Mouse (Mus musculus): ENCODE results near the gene Unc5b. TPM values are rescaled to one million over a fixed set of nuclear protein-coding genes. Genes with fewer than 3 reads are reported as not detected.

The Unc5b gene
- polyA plus RNA-seq, 1 experiment from 2014 or later, result 6.1 TPM

DNA sequence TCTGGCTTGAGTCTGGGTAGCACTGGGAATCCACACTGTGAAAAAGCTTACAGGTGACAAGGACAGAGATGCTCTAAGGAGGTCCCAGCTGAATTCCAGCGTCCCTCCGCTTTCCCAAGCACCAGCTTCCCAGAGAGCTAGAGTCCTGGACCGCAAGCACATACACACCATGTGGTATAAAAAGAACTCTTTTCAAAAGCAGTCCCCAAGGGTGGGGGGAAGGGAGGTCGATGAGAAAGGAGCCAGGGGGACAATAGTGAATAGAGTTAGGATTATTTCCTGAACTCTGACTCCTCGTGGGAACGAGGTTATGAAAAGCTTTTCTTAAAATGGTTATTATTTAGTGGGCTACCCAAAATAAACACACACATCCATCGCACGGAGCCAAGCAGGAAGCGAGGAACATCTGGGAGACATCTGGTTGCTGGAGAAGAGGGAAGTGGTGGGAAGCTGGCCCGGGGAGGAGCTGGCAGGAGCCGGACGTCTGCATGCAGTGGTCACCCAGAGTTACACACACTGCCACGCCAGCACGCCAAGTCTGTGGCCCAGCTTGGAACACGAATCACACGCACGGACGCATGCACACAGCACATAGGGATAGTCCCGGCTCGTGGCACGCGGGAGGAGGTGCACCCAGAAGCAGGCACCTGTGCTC lies 23.7 kb downstream of the Unc5b start:
- peaks cover 74% of the 10 kb centered on the region for H3K4me1 ChIP-seq
- no peaks in the 10 kb centered on the region for H3K36me3 ChIP-seq
- WGBS, result 9% methylated on average over 22 of the region's 22 CpGs
- peak overlapping the region; percentile 19 for H3K4me3 ChIP-seq
- peak overlapping the region; percentile 78 for H3K27ac ChIP-seq
- peak; percentile 29; the same call in 1 of the 2 replicates for ATAC-seq (ENCODE audit: insufficient number of reproducible peaks, insufficient read depth, low FRiP score, low TSS enrichment, low read depth)
- peak overlapping the region; percentile 46; the same call in 1 of the 2 replicates for H3K9ac ChIP-seq
- peak overlapping the region; percentile 42 for H3K4me2 ChIP-seq
- H3K9me3 ChIP-seq, result no peaks in the 10 kb centered on the region
- no peaks in the 10 kb centered on the region for H3K27me3 ChIP-seq

DNA sequence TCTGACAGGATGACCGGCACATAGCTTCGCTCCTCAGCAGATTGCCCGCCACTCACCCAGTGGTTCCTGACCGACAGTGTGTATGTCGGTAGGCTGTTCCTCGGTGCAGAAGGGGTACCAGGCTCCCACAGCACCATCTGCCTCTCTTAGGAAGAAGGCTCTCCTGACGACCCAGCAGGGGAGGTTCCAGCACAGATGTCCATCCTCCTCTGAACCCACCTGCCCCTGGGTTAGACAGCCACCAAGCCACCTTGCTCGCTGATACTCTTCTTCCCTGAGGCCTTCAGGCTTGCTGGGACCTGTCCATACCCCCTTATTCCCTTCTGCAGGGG lies 25.2 kb downstream of the Unc5b start:
- H3K27me3 ChIP-seq, result no peaks in the 10 kb centered on the region
- 65% methylated on average over 8 of the region's 8 CpGs for WGBS
- no peak overlapping the region for H3K9ac ChIP-seq
- peaks cover 67% of the 10 kb centered on the region for H3K4me1 ChIP-seq
- no peaks in the 10 kb centered on the region for H3K9me3 ChIP-seq
- H3K36me3 ChIP-seq, result no peaks in the 10 kb centered on the region
- H3K27ac ChIP-seq, result no peak overlapping the region
- ATAC-seq (ENCODE audit: insufficient number of reproducible peaks, insufficient read depth, low FRiP score, low TSS enrichment, low read depth), result no peak
- H3K4me2 ChIP-seq, result no peak overlapping the region
- H3K4me3 ChIP-seq, result no peak overlapping the region

DNA sequence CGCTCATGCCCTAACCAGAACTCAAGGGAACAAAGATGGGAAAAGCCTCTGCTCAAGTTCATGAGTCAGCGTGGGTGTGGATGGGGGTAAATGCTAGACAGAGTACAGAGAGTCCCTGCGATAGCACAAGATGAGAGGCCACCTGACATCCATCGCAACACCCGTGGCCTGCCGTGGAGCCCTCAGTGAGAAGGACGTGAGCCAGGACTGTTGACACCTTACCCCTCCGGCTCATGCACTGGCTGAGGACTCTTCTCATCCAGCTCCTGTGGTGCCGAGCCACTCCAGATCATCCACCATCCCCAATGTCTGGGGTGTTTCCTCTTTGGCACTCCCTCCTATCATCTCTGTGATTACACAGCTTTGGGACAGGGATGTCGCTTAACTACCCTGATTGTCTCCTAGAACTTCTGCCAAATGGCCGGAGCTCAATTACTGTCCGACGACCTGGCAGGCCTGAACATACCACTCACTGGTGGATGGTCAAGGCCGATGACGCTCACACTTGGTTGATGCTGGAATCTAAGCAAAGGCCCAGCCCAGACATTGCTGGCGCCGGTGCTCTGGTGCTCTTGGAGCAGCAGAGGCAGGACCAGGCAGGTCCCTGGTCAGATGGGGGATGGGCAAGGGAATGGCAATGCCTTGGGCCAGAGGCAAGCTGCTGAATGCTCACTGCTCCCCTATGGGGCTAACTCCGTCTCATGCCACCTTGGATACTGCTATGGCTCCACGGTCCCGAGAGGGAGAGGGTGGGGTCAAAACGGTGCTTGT lies 25.8 kb downstream of the Unc5b start:
- ATAC-seq (ENCODE audit: insufficient number of reproducible peaks, insufficient read depth, low FRiP score, low TSS enrichment, low read depth), result no peak
- H3K9me3 ChIP-seq, result no peaks in the 10 kb centered on the region
- no peaks in the 10 kb centered on the region for H3K27me3 ChIP-seq
- H3K4me2 ChIP-seq, result no peak overlapping the region
- no peaks in the 10 kb centered on the region for H3K36me3 ChIP-seq
- H3K4me3 ChIP-seq, result no peak overlapping the region
- no peak overlapping the region for H3K27ac ChIP-seq
- peaks cover 69% of the 10 kb centered on the region for H3K4me1 ChIP-seq
- WGBS, result 70% methylated on average over 21 of the region's 21 CpGs
- H3K9ac ChIP-seq, result no peak overlapping the region

DNA sequence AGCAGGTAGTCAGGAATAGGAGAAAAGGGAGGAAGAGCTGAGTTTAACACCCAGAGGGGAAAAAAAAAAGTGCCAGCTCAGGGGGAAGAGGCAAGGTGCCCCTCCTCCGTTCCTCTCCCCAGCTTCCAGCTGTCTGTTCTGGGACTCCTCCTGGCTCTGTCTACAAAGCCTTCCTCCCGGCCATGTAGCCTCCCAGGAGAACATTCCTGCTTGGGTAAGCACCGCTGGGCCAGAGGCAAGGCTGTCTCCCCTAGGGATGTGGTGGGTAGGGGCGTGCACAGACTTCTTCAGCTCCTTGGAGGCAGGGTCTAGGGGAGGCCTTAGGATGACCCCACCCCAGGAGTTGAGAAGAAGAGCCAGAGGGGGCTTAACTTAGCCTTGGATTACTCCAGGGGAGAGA lies 26.5 kb downstream of the Unc5b start:
- Histone ChIP-seq H3K4me2 (no peak overlapping the region), H3K27me3 (no peaks in the 10 kb centered on the region), H3K27ac (peak overlapping the region; percentile 23; the same call in 1 of the 2 replicates), H3K9ac (no peak overlapping the region), H3K36me3 (no peaks in the 10 kb centered on the region), H3K4me3 (no peak overlapping the region), H3K9me3 (no peaks in the 10 kb centered on the region), H3K4me1 (peaks cover 76% of the 10 kb centered on the region)
- no peak for ATAC-seq (ENCODE audit: insufficient number of reproducible peaks, insufficient read depth, low FRiP score, low TSS enrichment, low read depth)
- 18% methylated on average over 4 of the region's 4 CpGs for WGBS

DNA sequence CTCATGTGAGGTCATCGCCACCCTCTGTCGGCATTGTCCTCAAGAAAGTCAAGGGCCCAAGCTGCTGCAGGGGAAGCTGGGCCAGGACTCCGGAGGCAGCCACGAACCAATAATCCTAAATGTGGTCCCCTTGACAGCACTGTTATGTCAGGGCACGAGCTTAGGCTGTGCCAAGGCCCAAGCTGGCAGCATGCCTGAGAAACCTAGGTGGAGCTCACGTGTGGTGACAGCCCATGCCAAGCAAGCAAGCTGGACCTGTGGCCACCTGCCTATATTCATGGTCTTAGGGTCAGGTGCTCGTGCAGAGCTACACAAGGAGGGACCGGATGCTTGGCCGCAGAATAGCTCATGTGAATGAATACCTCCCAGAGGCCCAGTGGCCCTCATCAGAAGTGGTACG lies 27.4 kb downstream of the Unc5b start:
- H3K36me3 ChIP-seq, result no peaks in the 10 kb centered on the region
- H3K9me3 ChIP-seq, result no peaks in the 10 kb centered on the region
- H3K27ac ChIP-seq, result 0 out of 2 replicates have a peak overlapping the region, but pooled peaks have one; percentile 16
- H3K4me3 ChIP-seq, result no peak overlapping the region
- no peak for ATAC-seq (ENCODE audit: insufficient number of reproducible peaks, insufficient read depth, low FRiP score, low TSS enrichment, low read depth)
- H3K9ac ChIP-seq, result no peak overlapping the region
- H3K27me3 ChIP-seq, result 0 out of 2 replicates have a peak, but pooled peaks cover 2% of the 10 kb centered on the region
- 87% methylated on average over 10 of the region's 10 CpGs for WGBS
- no peak overlapping the region for H3K4me2 ChIP-seq
- H3K4me1 ChIP-seq, result peaks cover 80% of the 10 kb centered on the region

DNA sequence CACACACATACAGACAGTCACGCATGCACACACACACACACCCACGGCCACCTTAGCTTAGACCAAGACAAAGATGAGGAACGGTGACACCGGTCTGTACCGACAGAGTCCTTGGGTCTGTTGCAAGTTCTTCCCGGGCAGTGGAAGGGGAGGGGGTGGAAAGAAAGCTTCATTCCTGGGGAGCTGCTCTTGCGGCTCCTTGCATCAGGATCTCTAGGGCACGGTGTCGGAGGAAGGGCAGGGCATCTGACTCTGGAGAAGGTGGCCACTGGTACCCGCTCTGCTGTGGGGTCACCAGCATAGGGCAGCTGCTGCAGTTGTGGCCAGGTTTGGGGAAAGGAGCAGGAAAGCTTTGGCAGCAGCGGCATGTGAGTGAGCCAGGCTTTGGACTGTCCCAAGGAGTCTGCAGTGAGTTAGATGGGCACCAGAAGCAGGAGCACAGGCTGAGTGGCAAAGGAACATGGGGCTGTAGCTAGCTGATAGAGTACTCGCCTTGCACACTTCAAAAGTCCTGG lies 29.4 kb downstream of the Unc5b start:
- no peaks in the 10 kb centered on the region for H3K36me3 ChIP-seq
- H3K27ac ChIP-seq, result no peak overlapping the region
- H3K4me2 ChIP-seq, result no peak overlapping the region
- H3K4me3 ChIP-seq, result no peak overlapping the region
- ATAC-seq (ENCODE audit: insufficient number of reproducible peaks, insufficient read depth, low FRiP score, low TSS enrichment, low read depth), result no peak
- H3K4me1 ChIP-seq, result peaks cover 72% of the 10 kb centered on the region
- WGBS, result 59% methylated on average over 12 of the region's 12 CpGs
- H3K9ac ChIP-seq, result no peak overlapping the region
- H3K9me3 ChIP-seq, result no peaks in the 10 kb centered on the region
- peaks cover 4% of the 10 kb centered on the region; the same call in 1 of the 2 replicates for H3K27me3 ChIP-seq

DNA sequence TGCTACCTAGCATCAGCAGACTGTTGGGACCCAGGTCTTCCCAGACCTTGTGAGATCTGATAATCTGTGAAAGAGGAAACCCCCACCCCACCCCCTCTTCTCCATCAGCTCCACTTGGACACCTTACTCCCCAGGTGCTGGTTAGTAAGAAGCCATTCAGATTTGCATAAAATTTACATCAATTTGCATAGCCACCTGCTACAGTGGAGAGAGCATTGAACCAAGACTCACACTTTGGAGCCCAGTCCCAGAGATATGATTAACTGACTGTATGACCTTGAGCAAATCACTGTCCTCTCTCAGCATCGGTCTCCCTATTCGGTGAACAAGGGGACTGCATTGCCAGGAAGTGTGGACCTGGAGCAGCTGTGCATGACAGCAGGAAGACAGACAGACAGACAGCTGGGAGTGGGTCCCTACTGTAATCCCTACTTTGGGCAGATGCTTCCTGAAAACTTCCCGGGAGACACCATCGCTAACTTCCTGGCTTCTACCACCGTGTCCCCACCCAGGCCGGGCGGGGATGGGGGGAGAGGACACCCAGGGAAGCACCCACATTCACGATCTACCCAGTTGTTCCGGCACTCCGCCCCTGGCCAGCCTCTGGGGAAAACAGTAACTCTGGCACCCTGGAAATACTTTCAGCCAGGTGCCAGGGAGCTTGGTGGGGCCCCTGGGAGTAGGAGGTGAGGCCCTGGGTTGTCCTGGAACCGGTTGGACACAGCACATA lies 30.0 kb downstream of the Unc5b start:
- no peak overlapping the region for H3K4me3 ChIP-seq
- H3K4me1 ChIP-seq, result peaks cover 71% of the 10 kb centered on the region
- no peak for ATAC-seq (ENCODE audit: insufficient number of reproducible peaks, insufficient read depth, low FRiP score, low TSS enrichment, low read depth)
- 37% methylated on average over 11 of the region's 11 CpGs for WGBS
- no peaks in the 10 kb centered on the region for H3K36me3 ChIP-seq
- H3K4me2 ChIP-seq, result no peak overlapping the region
- no peak overlapping the region for H3K27ac ChIP-seq
- no peaks in the 10 kb centered on the region for H3K9me3 ChIP-seq
- no peak overlapping the region for H3K9ac ChIP-seq
- H3K27me3 ChIP-seq, result peaks cover 4% of the 10 kb centered on the region; the same call in 1 of the 2 replicates

DNA sequence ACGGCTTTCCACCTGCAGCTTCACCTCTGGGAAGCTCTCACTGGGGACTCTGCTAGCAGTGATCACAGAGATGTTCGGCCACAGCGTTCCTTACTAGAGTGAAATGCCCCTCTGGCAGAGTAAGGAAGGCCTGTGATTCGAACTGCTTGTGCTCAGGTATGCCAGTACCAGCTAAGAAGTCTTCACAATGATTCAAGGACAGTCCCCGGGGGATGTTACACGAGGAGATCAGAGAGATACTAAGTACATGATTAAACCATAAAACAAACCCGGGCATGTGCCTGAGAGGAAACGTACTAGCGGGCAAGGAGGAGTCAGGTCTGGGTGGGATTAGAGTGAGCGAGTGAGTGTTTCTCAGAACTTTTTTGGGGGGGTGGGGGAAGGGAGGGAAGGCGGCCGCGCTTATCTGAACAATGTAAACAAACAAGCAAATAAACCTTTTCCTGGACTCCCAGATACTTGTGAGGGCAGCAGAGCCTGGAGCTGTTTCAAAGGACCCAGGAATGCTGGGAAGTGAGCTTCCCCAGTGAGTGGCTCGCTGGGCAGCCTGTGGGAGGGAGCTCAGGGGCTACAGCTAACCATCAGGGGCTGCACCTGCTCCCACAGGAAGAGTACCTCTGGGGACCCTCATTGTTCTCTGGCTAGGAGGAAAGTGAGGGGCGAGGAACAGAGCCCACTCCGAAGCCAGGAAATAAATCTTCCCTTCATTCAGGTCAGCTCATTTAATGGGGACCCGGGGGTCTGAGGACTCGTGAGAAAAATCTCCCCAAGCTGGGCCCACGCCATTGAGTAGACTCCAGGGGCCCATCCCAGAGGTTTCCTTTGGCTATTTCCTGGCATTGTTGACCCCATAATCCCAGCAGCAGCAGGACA lies 30.9 kb downstream of the Unc5b start:
- peaks cover 70% of the 10 kb centered on the region for H3K4me1 ChIP-seq
- no peak overlapping the region for H3K9ac ChIP-seq
- no peaks in the 10 kb centered on the region for H3K36me3 ChIP-seq
- no peak overlapping the region for H3K4me3 ChIP-seq
- WGBS, result 10% methylated on average over 19 of the region's 19 CpGs
- ATAC-seq (ENCODE audit: insufficient number of reproducible peaks, insufficient read depth, low FRiP score, low TSS enrichment, low read depth), result no peak
- H3K27me3 ChIP-seq, result peaks cover 4% of the 10 kb centered on the region; the same call in 1 of the 2 replicates
- no peak overlapping the region; the same call in 1 of the 2 replicates for H3K4me2 ChIP-seq
- H3K27ac ChIP-seq, result no peak overlapping the region
- H3K9me3 ChIP-seq, result no peaks in the 10 kb centered on the region

DNA sequence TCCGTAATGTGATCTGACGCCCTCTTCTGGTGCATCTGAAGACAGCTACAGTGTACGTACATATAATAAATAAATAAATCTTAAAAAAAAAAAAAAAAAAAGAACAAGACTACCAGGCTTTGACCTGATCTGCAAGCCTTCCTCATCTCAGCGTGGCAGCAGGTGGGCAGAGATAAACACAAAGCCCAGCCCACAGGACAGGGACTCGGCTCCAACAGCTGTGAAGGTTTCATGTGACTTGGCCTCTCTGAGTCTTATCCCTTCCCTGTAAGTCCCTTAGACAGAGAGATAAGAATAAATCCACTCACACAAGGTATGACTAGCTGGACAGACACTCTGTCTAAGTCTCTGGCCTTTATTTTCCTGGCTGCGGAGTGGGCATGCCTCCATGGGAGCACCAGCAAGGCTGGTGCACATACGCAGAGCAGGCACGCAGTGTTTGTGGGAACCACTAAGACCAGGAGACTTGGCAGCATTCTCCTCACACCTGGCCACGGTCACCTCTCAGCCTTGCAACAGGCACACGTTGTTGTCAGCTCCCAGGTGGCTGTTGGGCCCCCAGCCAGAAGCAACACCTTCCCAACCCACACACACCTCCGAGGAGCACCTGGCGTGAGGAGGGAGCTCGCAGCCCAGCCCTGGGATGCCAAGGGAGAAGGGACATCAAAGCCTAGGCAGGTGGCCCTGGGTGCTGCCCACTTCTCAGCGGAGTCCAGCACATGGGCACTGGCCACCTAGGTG lies 33.5 kb downstream of the Unc5b start:
- peak overlapping the region; percentile 17; the same call in 1 of the 2 replicates for H3K9ac ChIP-seq
- WGBS, result 82% methylated on average over 14 of the region's 14 CpGs
- peaks cover 4% of the 10 kb centered on the region; the same call in 1 of the 2 replicates for H3K27me3 ChIP-seq
- H3K9me3 ChIP-seq, result no peaks in the 10 kb centered on the region
- H3K4me1 ChIP-seq, result peaks cover 77% of the 10 kb centered on the region
- H3K36me3 ChIP-seq, result no peaks in the 10 kb centered on the region
- no peak overlapping the region for H3K4me3 ChIP-seq
- no peak overlapping the region for H3K27ac ChIP-seq
- no peak overlapping the region for H3K4me2 ChIP-seq
- no peak for ATAC-seq (ENCODE audit: insufficient number of reproducible peaks, insufficient read depth, low FRiP score, low TSS enrichment, low read depth)

DNA sequence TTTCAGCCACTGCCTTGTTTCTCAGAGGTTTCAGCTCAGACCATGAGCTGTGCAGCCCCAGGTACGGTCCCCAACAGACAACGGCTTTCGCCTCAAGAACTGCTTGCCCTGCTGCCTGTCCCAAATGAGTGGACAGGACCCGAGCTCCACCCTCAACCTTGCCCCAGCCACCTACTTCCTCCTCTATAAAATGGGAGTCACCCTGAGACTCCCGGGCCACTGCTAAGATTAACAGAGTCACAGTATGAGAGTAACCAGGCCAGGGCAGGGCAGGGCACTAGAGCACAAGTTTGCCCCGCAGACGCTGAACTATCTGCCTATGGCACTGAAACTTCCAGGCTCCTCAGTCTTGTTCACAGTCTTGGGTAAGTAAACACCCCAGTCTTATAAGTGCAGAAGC lies 34.9 kb downstream of the Unc5b start:
- no peak overlapping the region for H3K9ac ChIP-seq
- H3K4me3 ChIP-seq, result no peak overlapping the region
- no peaks in the 10 kb centered on the region for H3K9me3 ChIP-seq
- peak overlapping the region; percentile 44 for H3K27ac ChIP-seq
- H3K4me2 ChIP-seq, result no peak overlapping the region
- peaks cover 4% of the 10 kb centered on the region; the same call in 1 of the 2 replicates for H3K27me3 ChIP-seq
- WGBS, result 84% methylated on average over 7 of the region's 7 CpGs
- no peak for ATAC-seq (ENCODE audit: insufficient number of reproducible peaks, insufficient read depth, low FRiP score, low TSS enrichment, low read depth)
- H3K4me1 ChIP-seq, result peaks cover 84% of the 10 kb centered on the region
- no peaks in the 10 kb centered on the region for H3K36me3 ChIP-seq

Measured in embryonic facial prominence, embryonic 13.5 days (tissue).